Mouse (Mus musculus): ENCODE data around the gene Pik3r1.

Gene Pik3r1

GRCm38 (mm10) chr13:101738769-101739168 is 29.2 kb downstream of the Pik3r1 start:
- no peak for DNase-seq (ENCODE audit: low read depth, low spot score)

GRCm38 (mm10) chr13:101736521-101737387 is 31.3 kb downstream of the Pik3r1 start:
- DNase-seq (ENCODE audit: low read depth, low spot score): peak; percentile 41

GRCm38 (mm10) chr13:101735364-101736120 is 32.5 kb downstream of the Pik3r1 start:
- peak; percentile 30 for DNase-seq (ENCODE audit: low read depth, low spot score)

DNA sequence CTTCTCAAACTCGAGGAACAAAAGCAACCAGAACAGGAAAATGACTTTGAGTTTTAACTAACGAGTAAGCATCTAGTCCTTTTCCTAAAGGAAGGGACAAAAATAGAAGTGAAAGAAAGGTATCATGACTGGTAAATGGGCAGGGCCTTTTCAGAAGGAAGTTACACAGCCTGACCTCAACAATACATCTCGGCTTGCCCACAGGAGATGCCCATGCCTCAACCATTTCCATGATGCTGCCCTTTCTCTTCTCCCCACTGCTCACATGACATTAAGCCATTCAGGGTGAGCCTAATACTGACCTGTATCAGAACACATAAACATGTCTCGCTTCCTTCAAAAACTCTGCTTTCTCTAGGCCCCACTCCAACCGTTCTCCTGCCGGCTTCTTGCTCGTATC is 33.8 kb downstream of the Pik3r1 start:
- DNase-seq (ENCODE audit: low read depth, low spot score): no peak

- DNase-seq (ENCODE audit: low read depth, low spot score): no peak
Measured at GRCm38 (mm10) chr13:101732675-101733074, 35.3 kb downstream of the Pik3r1 start.

DNA sequence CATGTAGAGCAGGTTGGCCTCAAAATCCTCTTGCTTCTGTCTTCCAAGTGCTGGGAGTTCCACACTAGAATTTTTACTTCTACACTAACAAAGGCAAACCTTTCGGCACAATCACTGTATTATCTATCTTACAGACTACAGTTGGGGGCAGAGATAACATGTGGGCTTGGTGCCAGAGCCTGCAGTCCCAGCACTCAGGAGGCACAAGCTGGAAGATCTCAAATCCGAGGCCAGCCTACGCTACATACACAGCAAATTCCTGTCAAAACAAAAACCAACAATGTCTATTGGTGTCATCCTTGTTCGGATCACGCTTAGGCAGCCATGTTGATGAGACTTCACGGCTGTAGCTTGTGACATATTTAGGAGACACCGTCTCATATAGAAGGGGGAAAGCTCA is 36.2 kb downstream of the Pik3r1 start:
- DNase-seq (ENCODE audit: low read depth, low spot score): no peak

DNA sequence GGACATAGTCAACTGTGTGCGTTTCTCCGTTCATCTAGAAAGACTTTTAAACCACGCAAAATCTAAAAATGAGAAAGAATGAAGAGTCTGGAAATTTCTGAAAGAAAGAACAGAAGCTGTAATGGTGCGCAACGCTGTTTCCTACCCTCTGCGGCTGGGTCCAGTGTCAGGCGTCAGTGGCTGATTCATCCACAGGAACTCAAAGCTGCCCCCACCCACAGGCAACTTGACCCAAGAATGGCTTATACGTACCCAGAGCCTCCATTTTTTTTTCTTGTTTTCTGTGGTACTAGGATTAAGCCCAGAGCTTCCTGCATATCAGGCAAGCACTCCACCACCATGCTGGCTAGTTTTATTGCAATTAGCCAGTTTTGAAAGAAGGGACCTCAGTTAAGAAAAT is 37.7 kb downstream of the Pik3r1 start:
- DNase-seq (ENCODE audit: low read depth, low spot score): no peak

DNA sequence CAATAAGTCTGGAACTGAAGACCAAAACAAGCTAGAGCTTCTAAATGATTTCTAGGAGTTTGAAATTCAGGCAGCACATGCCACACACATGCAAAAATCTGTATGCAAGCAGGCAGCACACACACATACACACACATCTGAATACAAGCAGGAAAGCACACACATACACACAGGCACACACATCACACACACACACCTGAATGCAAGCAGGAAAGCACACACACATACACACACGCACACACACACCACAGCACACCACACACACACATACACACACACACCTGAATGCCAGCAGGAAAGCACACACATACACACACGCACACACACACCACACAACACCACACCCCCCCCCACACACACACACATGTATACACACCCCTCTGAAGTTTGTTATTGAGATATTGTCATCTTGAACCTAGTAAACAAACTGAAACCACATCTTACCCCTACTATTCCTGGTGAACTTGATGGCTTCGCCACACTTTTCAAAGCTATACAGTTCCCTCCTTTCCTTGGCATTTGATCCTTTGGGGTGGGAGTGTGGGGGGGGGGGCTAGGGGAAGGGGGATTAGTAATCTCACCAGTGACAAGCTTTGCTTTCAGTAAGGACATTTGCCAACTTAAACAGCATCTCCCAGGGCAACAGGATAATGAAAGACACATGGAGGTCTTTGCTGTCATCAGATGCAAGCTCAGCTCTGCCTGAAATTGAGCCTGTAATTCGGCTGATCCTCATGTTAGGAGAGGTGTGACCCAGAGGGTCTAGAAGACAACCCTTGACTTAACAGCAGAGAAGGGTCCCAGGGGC is 38.6 kb downstream of the Pik3r1 start:
- no peak for DNase-seq (ENCODE audit: low read depth, low spot score)

DNA sequence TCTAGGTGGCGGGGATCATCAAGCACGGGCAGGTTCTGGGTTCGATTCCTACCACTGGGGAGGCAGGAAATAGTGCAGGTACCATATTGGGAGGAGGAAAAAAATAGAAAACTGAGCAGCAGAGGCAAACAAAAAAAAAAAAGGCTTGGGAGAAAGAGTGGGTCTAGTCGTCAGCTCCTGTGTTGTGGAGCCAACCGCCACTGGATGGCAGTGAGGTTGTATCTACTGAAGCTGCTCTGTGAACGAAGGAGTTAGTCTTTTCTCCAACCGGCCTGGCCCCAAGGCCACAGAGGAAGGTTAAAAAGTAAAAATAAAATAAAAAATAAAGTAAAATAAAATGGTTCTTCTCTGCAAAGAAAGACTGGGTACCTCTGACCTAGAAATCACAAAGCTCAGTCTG is 39.2 kb downstream of the Pik3r1 start:
- DNase-seq (ENCODE audit: low read depth, low spot score): no peak

- no peak for DNase-seq (ENCODE audit: low read depth, low spot score)
Measured at GRCm38 (mm10) chr13:101728300-101728699, 39.7 kb downstream of the Pik3r1 start.

GRCm38 (mm10) chr13:101727837-101728236 is 40.2 kb downstream of the Pik3r1 start:
- no peak for DNase-seq (ENCODE audit: low read depth, low spot score)

DNA sequence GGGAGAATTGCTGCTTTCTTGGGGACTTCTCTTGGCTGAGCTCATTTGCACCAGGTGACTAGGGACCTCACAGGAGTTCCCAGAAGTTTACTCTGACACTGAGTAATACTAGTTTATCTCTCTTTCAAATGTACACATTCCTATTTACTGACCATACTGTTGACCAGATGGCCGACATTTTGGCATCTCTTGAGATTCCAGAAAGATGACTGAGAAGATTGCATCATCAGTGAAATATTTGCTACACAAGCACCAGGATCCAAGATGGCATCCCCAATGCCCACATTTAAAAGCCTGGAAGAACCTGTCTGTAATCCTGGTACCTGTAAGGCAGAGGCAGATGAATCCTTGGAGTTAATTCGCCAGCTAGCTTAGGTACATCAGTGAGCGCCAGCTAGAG is 41.1 kb downstream of the Pik3r1 start:
- no peak for DNase-seq (ENCODE audit: low read depth, low spot score)

DNA sequence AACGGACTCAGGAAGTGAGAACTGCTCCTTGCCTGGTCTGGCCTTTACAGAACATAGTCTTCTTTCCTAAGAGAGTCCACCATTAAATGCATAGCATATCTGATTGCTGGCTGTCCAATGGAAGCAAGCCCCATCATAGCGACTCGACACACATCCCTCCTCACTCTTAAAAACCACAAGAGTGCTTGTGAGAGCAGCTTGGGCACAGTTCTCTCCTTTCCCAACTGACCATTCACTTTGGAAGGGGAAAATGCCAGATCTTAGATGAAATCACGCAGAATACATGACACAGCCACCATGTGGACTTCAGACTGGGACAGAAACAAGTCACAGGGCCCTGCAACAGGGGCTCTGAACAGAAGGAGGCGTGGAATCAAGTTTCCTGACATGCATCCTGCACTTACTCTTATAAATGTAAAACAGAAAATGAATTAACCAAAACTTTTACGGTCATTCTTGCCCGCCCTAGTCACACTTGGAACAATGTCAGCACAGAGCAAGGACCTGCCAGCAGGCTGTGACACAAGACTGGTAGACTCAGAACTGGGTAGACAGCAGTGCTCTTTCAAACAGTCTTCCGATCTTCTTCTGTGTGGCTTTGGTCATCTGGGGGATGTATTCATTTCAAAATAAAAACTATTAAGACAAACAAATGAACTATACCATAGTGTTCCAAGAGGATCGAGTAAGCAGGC is 46.0 kb downstream of the Pik3r1 start:
- DNase-seq (ENCODE audit: low read depth, low spot score): no peak

GRCm38 (mm10) chr13:101721154-101721553 is 46.9 kb downstream of the Pik3r1 start:
- DNase-seq (ENCODE audit: low read depth, low spot score): no peak

DNA sequence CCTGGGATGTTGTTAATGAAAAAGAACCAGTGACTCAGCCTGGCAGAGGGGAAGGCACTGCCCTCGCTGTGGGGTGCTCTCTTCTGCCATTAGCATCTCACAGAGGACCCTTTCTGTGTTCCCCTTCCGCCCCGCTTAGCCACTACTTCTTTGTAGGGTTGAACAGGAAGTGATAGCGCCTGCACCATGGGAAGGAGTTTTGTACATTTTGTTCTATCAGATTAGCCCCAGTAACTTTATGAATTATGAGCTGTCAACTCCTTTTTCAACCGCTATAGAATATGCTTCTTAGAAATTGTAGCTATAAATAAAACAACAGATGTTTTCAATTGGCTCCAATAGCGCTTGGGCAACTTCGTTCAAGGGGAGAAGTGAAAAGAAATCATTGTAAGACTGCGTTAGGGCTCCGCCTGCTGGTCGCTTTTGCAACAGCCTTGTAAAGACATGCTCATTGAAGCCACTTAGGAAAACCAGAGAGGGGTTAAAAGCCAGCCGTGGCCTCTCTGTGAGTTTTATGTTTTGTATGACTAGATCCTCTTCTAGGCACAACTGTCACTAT is 48.6 kb downstream of the Pik3r1 start:
- peak; percentile 81 for DNase-seq (ENCODE audit: low read depth, low spot score)

GRCm38 (mm10) chr13:101718744-101719143 is 49.3 kb downstream of the Pik3r1 start:
- DNase-seq (ENCODE audit: low read depth, low spot score): no peak

- no peak for DNase-seq (ENCODE audit: low read depth, low spot score)
Measured at GRCm38 (mm10) chr13:101717836-101718235, 50.2 kb downstream of the Pik3r1 start.

DNA sequence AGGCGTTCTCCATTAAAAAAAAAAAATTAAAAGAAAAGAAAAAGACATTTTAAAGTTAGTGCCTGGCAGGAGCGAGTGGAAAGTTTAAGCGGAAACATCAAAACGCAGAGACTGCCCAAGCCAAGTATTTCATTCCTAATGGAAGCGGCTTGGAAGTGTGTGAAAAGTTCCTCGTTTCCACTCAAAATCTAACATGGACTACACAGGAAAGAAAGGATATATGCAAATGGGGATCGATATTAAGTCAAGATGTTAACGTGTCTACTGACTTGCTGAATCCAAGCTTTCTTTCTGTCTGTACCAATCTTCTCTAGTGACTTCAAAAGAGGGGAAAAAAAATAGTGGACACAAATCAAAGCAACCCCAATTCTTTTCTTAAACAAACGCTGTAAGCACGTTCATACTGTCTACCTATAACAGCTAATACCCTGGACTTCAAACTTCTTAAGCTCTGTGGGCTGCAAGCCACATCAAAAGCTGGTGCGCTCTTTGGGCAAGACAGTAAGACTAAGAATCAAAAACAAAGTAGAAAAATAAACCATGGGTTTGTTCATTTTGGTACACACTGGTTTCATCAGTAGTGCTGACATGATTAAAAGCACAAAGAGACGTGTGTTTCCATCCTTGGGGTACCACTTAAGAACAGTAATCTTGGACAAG is 54.5 kb downstream of the Pik3r1 start:
- peak; percentile 66 for DNase-seq (ENCODE audit: low read depth, low spot score)

DNA sequence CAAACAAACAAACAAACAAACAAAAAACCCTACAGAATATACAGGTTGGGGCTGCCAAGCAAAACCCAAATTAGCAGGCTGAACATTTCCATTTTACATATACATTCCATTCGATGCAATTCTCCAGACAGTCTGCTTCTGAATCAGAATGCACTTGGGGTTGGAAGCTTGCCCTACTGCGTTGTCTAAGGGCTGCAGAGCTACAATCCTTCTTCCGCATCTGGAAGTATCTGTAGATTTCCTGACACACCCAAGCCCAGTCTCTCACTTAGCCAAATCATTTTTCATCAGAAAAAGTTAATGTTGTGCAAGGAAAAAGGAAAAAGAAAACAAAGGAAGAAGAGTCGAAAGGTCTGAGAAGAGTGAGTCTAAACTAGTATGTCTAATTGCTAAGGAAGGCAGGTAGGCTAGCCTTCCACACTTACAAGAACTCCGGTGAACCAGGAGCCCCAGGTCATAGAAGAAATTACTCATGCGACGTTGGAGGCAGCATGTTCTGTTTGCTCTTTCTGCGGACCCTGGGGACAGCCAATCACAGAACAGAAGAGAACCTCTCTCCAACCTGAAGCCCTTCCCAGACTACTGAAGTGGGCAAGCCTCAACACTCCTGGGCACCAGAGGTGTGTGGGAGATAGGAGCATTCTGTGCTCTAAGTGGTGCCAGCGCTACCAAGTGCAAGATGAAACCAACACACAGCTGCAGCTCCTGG is 55.1 kb downstream of the Pik3r1 start:
- no peak for DNase-seq (ENCODE audit: low read depth, low spot score)

- no peak for DNase-seq (ENCODE audit: low read depth, low spot score)
Measured at GRCm38 (mm10) chr13:101712099-101712498, 55.9 kb downstream of the Pik3r1 start.
